Mouse (Mus musculus) spleen, adult 18-20 months (tissue): Measurements from ENCODE around the gene Pou2f3.

Experiments used
- DNase-seq, 2 experiments: peaks; one replicate each; pipeline ENCODE4 v3.0.0; 2022; ENCODE audit warnings: mixed read lengths in 2 of 2

Pou2f3 gene

DNA sequence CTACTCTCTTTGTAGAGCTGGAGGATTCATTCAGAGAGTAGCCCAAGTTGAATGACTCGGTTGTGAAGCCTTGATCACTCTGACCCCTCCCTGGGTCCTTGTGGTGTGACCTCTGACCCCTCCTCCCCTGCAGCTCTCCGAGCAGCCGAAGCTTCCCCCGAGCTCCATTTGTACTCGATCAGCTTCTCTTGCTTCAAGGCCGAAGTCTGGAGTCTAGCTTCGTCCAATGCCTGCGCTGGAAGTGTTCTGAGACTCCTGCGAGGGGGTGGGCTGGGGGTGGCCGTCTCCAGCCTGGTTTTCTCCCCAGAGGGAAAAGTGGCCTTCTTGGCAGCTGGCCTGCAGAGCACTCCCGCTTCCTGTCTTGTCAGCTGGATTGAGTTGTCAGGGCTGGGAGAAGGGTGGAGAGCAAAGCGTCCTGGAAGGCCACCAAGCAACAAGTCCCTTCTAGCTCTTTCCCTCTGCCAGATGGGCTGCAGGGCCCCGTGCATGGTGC is at the start of gene Pou2f3:
Gene Pou2f3, minus strand, starts transcription at position 180 of the 493 bp plus-strand sequence.
- DNase-seq: peak in 1 of 2 experiments; percentile 10

DNA sequence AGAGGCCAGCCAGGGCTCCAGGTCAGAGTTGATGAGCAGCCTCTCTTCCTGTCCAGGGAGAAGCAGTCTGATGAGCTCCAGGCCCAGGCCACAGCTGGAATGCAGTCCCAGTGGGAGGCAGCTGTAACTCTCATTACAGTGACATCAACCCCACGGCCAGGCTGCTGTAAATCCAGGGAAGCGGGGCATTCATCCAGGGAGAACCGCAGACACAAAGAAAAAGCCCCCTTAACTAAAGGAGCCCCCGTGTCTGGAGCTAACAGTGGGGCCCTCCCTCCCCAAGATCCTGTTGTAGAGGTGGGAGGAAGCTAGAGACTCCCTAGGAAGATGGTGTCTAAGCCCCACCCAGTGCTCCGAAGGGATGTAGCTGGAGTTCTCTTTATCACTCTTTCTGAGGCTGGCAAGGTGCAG is 43.1 kb upstream of the Pou2f3 start:
- DNase-seq: no peak

DNA sequence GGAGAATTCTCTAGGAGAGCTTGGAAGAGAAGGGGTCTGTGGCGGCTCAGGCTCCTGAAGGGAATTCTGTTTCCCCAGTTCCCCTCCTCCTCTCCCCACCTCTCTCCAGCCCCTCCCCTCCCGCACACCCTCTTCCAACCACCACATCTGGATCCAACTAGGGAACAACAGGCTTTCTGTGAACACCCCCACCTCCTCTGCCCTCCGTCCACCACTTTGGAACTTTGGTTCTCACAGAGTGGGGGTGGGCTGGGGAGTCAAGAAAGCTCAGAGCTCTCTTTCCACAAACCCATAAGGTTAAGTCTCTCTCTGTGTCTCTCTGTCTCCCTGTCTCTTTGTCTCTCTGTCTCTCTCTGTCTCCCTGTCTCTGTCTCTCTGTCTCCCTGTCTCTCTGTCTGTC is 42.6 kb upstream of the Pou2f3 start:
- no peak for DNase-seq

DNA sequence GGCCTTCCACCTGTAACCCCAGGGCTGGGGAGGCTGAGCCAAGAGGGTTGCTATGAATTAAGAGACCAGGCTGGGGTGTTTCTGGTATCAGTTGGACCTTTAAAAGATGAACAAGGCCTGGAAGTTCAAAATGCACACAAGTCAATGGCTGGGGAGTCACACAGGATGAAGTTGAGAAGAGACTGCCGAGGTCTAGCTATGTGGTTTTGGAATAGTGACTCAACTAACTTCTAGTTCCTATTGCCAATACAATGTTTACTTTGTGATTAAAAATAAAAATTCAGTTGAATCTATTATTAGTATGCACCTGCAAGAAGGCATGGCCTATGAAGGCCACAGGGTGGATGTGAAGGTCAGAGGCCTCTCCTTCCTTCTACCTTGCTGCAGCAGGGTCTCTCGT is 41.6 kb upstream of the Pou2f3 start:
- DNase-seq: no peak

DNA sequence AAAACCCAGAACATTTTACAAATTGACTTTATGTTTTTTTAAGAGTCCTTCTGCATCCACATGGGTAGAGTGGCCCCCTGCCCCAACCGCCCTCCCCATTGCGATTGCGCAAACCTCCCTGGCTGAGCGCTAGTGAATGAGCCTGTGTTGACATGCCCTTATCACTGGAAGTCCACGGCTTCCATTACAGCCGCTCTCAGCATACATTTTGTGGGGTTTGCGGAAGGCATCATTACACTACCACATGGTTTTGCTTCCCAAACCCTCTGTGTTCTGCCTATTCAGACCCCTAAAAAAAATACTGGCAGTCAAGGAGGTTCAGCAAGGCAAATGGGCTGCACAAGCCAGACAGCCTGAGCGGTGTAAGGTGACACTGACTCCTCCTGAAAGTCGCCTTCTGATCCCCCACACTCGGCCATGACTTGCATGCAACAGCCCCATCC is 36.6 kb upstream of the Pou2f3 start:
- DNase-seq: no peak

DNA sequence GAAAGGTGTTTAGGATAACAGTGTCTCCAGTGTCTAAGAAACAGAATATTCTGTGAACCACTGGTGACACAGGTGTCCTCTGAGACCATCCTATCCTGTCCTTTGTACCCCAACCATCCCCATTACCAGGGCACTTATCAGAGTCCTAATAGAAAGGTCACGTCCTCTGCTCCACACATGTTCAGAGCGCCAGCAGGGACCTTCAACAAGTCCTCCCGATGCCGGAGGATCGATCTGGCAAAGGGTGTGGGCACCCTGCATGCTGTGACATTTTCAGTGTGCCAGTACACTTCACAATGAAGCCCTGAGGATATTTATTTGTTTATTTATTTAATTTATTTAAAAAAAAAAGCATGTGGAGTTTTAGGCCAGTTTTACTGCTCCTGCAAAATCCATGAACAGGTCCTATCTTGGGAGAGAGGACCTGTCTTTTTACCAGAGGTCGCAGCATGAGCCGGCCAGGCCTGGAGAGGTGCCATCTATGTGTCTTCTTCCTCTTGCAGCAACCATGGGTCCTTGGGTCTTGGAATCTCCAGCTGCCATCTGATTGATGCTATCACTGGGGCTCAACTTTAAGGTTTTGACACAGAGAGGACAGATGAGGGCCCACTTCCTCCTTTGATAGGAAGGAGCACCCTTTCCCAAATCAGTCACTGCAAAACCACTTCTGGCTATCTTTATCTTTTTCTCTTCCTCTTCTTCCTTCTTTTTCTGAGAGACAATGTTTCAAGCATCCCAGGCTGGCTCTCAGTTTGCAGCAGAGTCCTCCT is 35.8 kb upstream of the Pou2f3 start:
- no peak for DNase-seq

DNA sequence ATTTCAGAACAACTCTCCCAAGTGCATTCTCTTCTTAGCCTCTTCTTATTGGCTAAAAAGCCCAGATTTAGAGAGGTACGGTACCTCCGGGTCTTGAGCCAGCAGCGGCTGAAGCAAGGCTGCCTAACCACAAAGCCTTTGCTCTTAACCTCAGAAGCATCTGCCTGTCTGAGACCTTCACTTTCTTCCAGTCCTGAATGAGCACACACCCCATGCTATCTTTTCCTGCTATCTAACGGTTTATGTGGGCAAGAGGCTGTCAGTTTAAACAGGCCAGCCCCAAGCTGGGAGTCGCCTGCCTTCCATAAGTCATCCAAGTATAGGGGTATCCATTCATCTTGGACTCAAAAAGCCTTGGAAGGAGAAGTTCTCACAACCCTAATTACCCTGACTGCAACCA is 32.3 kb upstream of the Pou2f3 start:
- no peak for DNase-seq

DNA sequence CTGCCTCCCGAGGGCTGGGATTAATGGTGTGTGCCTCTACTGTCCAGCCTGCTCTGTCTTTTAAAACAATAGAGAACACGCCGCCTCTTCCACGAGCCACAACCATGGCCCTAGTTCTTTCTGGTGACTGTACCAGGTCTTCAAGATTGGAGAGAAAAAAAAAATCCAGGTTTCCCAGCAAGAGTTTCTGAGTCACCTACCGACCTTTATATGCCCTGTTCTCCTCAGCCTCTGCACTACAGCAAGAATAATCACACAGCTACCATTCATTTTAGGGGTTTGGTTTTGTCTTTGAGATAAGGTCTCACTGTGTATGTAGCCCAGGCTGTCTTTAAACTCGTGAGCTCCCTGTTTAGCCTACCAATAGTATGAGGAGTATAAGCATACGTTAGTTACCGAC is 31.8 kb upstream of the Pou2f3 start:
- no peak for DNase-seq

DNA sequence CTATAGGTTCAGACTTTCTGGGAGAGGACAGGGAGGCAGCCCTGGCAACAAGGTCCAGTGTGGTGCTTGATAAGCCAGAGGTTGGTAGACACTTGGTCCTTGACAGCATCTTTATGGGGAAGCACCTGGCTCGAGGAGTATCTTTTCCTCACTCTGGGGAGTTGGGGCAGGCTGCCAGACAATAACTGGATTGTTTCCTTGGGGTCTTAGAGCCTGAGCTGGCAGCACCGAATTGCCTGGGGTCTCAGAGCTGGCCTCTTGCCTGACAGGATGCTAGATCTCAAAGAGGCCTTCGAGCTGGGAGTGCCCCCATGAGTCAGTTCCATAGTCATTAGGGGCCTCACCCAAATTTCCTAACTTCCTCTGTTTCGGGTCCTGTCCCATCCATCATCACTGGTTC is 31.1 kb upstream of the Pou2f3 start:
- no peak for DNase-seq

DNA sequence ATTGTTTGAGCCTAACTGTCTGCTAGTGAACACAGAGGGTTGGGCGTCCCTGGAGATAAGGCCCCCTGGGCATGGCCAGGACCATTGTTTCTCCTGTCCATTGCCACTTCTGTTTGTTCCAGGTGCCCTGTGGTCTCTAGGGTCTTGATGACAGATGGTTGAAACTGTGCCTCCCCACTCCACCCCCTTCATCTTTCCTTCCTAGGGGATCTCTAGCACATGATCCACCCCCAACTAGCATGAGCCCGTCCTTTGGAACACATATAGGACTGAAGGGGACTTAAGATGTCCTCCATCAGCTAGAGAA is 30.4 kb upstream of the Pou2f3 start:
- no peak for DNase-seq

DNA sequence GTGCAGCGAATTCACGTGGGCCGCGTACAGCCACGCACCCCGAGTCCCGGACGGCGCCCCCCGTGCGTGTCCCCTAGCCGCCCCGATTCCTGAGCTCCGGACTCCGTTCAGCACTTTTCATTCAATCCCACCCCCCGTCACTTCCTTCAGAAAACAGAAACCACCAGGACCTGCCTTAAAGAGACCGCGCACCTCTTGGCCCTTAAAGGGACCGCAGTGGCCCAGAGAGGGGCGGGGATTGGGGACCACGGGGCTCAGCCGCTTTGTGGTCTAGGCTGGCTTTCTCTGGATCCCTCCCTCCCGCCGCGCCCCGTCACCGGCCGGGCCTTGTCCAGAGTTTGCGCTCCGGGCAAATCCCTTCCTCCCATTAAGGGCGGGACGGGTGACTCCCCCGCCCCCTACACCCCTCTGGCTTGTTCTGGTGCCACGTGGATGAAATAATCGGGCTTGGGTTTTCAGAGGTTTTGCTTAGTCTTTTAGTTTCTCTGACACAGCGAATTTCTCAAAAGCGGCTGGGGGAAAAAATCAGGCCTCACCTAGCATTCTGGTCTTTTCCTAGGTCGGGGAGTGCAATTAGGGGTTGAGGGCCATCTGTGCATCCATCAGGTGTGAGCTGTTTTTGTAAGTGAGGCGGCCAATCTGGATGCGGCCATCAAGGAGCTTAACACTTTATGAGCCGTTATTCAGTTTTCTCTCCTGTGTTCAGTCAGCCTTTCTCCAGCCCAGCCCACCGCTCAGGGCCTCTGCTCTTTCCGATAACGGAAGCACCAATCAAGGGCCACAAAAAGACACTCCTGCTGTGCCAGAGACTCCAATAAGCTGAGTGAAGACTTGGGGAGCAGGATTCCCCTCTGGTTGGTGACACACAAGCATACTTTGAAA is 29.8 kb upstream of the Pou2f3 start, which contains the start of gene Oaf:
Gene Oaf, minus strand, starts transcription at position 200 of the 882 bp plus-strand sequence.
- peak; percentile 29 to 33 for DNase-seq

DNA sequence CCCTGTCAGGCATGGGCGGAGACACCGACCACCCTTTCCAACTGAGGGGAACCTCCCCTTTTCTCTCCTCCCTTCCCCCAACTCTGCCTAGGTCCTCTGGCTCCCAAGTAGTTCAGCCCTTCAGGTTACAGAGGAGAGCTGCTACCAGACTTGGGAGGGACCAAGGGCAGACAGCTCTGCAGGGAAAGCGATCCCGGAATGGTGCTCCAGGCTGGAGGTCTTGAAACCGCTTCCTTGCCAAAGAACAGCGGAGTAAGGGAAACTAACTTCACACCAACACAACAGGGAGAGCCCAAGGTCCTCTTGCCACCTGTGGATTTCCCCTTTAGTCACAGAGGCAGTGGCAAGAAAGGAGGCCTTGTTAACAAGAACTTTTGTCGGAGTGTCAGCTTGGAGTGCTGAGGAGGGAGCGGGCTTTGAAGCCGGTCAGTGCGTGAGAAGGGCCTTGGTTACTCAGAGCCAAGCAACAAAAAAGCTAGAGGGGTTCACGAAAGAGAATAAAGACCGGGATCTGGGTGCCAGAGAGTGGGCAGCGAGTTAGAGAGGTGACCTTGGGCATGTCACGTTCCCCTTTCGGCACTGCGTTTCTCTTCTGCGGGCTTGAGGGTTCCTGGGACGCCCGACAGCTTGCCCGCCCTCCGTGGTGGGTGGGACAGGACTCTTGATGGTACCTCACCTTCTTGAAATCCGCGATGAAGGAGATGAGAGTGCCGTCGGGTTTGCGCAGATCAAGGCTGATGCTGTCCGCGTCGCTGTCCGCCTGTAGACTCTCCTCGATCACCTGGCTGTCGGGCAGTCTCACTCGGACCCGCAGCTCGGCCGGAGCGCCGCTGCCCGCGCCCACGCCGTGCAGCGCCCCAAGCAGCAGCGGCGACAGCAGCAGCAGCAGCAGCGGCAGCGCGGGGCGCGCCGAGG is 28.7 kb upstream of the Pou2f3 start:
- peak in 1 of 2 experiments; percentile 9 for DNase-seq

DNA sequence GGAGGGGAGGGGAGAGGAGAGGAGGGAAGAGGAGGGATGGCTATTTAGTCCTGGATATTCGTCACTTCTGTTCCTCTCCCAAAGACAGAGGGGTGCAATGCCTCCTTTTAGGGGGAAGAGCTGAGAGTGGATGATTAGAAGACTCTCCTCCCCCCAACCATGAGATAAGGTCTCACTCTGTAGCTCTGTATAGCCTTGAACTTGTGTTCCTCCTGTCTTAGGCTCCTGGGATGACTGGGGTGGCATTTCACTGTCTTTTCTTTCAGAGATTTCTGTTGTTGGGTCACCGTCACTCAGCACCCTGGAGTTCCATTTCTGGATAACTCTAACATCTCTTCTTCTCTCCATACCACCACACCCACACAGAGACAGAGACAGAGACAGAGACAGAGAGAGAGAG is 28.0 kb upstream of the Pou2f3 start:
- DNase-seq: no peak

DNA sequence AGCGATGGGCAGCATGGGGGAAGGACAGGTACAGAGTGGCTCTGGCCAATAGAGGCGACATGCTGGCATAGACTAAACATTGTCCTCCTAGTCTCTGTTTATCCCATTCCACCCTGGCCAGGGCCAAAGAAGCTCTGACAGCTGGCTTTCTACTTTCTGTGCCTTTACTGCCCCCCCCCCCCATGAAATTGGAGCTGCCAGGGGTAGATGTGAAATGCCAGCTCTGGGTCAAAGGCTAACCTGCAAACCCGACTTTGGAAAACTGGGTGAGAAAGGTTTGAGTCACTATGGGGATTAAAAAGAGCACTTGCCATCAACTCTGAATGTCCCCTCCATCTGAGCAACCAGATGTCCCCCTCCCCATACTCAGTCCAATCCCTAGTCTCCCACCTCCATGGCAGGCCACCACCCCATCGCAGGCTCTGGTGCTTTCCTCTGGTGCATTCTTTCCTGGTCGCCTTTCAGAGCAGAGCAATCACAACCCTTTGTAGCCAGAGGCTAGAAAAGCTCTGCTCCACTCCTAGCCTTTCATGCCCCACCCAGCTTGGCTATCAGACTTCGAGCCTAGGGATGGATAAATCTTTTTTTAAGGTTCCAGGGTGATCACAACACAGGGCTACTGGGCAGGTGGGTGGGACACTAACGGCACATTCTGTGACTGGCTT is 27.1 kb upstream of the Pou2f3 start:
- no peak for DNase-seq

DNA sequence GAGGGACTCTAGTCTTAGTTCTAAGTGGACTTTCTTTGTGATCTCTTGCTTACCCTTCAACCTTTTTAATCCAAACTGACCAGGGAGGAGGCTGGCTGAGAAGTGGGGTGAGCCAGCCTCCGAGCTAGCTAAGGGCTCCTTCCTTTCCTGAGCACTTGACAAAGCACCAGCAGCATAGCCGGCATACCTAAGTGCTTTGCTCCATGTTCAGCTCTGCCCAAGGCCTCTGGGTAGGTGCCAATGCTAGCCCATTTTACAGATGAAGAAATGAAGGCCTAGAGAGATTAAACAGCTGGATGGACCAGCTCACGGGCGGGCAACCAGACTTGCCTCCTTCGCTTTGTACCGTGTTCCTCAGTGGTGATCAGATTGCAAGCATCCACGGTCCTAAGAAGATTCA is 26.4 kb upstream of the Pou2f3 start:
- no peak for DNase-seq

DNA sequence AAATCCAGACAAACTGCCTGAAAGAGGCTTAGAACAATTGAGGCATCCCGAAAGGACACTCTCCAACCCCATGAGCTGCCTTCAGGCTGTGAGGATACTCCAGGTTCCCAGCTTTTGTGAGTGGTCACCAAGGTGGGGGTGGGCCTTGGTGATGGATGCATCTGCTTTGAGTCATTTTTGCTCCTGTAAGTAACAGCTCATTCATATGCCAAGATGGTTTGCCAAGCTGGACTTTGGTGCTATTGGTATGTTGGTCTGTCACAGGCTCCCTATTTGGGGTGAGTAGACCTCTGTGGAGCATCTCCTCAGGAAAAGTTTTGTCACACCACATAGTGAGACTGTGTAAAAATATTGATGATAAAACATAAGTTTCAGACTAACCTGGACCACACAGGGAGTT is 25.9 kb upstream of the Pou2f3 start:
- no peak for DNase-seq

DNA sequence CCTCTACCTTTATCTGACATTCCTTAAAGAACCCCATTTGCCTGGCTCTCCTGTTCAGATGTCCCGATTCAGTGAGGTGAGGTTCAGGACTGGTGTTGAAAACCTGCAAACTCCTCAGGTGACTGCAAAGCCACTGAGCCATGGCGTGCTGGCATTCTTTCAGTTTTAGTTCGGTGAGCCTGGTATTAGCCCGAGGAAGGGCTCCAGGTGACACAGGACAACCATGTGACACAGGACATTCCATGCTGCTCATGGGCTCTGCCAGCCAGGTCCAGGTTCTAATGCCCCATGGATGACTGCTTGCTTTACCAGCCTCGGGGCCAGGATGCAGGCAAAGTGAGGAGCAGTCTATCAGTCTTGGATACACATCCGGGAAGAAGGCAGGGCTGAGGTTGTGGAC is 25.2 kb upstream of the Pou2f3 start:
- no peak for DNase-seq

DNA sequence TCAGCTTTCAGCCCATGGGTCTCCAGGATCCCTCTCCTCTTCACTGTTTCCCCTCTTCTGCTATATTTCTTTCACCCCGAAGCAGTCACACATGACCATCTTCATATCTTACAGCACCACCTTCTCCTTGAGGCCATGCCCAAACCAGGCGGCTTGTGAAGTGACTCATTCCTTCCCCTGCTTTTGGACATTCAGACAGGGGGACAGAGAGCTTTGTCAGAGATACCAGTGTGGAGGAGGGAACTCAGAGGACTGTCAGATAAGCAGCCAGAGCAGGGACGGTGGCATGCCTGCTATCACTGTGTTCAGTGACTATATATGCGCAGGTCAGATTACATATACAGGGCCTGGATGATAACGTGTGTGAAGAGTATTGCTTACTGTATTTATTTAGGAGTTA is 24.3 kb upstream of the Pou2f3 start:
- no peak for DNase-seq

DNA sequence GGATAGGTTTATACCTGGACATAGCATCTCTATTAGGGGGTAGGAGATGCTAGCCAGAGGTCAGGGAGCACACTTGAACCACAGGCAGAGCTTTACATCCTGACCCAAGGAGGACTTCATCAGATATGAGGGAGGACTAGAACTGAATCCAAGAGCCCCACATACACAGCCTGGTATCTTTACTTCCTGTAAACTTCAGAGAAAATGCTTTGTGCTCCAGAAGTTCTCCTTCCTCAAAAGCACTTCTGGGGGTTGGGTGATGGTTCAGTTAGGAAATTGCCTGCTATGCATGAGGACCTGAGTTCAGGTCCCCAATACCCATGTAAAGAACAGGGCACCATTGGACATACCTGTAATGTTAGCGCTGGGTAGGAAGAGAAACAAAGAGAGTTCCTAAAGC is 23.3 kb upstream of the Pou2f3 start:
- no peak for DNase-seq

DNA sequence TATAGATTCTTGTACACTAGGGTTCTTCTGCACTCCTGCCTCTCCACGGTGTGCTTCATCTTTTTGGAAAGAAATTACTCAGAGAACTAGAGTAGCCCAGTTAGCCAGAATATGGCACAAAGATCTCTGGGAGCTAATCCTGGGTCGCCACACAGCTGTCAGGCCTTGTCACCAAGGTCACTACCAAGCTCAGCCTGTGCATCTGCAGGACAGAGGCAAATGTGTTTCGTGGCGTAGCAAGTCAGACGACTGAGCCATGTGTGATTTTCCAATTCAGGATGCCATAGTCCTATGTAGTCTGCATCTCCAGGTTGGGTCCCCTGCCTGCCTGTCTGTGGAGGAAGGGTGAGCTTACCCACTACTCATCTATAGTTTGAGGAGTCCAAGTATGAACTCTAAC is 22.9 kb upstream of the Pou2f3 start:
- DNase-seq: no peak

DNA sequence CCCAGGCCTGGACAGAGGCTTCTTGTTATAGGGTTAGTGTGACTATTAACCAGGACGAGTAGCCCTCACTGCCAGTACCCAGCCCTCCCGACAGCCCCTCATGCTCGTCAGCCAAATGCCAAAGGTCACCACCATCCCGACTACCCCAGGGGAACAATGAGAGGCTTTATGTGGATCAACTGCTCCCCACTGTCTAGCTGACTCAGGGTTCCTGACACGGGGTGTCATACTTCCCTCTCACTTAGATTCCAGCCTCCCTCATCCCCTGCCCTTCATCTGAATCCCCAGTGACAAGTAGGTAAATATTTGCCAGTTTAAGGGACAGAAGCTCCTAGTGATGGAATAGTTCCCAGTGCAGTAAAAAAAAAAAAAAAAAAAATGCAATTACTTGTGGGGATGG is 22.1 kb upstream of the Pou2f3 start:
- no peak for DNase-seq

DNA sequence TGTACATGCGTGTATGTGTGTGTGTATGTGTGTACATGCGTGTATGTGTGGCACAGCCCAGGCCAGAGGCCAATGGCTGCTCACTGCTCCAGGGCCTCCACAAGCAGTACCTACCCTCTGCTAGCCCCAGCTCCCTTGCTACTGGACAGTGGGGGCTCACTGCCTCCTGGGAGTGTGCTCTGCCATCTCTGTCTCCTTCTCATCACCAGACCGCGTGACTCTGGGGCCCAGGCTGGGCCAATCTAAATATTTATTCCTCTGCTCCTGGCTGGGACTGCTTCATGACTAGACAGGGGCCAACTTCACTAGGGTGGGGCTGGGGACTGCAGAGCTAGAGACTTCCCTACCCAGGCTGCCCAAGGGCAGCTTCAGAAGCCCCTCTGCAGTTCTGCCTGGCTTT is 21.6 kb upstream of the Pou2f3 start:
- DNase-seq: no peak
